Mouse (Mus musculus): ENCODE measurements around the gene Susd2.

DNA sequence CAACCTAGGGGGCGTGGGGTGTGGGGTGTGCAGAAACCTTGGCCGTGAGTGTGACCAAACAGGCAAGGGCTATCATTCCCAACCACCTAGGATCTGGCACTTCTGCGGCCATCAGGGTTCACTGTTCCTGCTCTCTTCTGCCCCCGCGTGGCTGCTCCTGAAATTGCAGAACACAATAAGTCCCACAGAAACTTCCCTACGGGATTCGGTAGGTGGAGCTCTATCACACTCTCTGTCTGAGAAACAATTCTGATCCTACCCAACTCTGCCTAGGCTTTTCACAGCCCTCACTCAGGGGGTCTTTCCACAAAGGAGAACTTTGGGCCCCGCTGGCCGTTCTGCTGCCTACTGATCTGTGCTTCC is 8.1 kb downstream of the Susd2 start:
- TF ChIP-seq POLR2A (IDR thresholded peaks at IDR 0.05; ENCODE audit: low read depth, low read length) (no peak), CTCF (conservative IDR thresholded peaks at IDR 0.05; ENCODE audit: insufficient read depth, insufficient read length, low read depth, low read length) (peak; percentile 97)

Measured in kidney, adult 2 months (tissue).